Mouse (Mus musculus): ENCODE results near the gene Dda1. TPM values are rescaled to one million over a fixed set of nuclear protein-coding genes. Genes with fewer than 3 reads are reported as not detected.
"Not testable (repeated sequence)": the region's sequence is repeated elsewhere in the genome, so short reads cannot be mapped to it uniquely, and the experiment has no call there.

Gene Dda1
- polyA plus RNA-seq, 1 experiment from 2014 or later: 85.4 TPM

DNA sequence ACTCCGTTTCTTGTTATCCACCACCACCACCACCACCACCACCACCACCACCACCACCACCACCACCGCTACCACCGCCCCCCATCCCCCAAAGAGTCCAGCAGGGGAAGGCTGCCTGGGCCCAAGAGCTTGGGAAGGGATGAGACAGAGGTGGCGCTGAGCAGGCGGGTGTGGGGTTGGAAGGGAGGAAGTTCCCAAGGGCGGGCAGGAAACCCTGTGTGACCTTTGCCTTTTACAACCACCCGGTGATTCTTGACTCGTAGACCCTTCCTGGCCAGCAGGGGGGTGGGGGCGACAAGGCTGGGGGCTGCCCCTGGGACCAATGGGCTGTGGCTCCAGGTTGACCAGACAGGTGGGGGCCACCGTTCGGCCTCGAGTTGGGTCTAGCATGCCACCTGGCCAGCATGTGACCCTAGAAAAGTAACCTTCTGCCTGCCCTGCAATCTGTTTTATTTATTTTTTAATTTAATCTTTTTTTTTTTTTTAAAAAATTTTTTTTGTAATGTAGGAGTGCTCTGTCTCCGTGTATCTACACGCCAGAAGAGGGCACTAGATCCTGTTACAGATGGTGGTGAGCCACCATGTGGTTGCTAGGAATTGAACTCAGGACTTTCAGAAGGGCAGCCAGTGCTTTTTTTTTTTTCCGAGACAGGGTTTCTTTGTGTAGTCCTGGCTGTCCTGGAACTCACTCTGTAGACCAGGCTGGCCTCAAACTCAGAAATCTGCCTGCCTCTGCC lies 44.2 kb downstream of the Dda1 start:
- Histone ChIP-seq H3K27ac (ENCODE audit: poor library complexity, severe bottlenecking) (peak overlapping the region; percentile 45), H3K27me3 (replicated peaks) (peaks cover 40% of the 10 kb centered on the region), H3K9ac (no peak overlapping the region; the same call in 1 of the 2 replicates), H3K4me2 (no peak overlapping the region), H3K9me3 (replicated peaks) (no peaks in the 10 kb centered on the region), H3K4me3 (no peak overlapping the region), H3K36me3 (no peaks in the 10 kb centered on the region), H3K4me1 (replicated peaks) (peaks cover 8% of the 10 kb centered on the region)
- ATAC-seq (ENCODE audit: insufficient number of reproducible peaks, low FRiP score): peak; percentile 8; the same call in 1 of the 2 replicates
- WGBS: 58% methylated on average over 15 of the region's 15 CpGs

DNA sequence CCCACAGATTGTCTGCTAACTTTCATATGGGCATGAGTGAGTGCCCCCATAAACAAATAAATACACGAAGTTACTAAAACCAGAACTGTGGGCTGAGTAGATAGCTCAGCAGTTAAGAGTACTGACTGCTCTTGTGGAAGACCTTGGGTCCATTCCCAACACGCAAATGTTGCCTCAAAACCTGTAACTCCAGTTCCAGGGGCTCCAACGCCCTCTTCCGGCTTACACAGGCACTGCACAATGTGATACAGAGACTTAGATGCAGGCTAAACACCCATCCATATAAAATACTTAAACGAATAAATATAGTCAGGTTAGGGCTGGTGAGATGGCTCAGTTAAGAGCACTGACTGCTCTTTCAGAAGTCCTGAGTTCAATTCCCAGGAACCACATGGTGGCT lies 46.0 kb downstream of the Dda1 start:
- no peak for ATAC-seq (ENCODE audit: insufficient number of reproducible peaks, low FRiP score)
- no peak overlapping the region for H3K4me2 ChIP-seq
- H3K36me3 ChIP-seq: no peaks in the 10 kb centered on the region
- peaks cover 5% of the 10 kb centered on the region for H3K4me1 ChIP-seq (replicated peaks)
- 64% methylated on average over 5 of the region's 5 CpGs for WGBS
- no peak overlapping the region for H3K4me3 ChIP-seq
- H3K27me3 ChIP-seq (replicated peaks): peaks cover 24% of the 10 kb centered on the region
- H3K27ac ChIP-seq (ENCODE audit: poor library complexity, severe bottlenecking): no peak overlapping the region
- no peak overlapping the region for H3K9ac ChIP-seq
- H3K9me3 ChIP-seq (replicated peaks): no peaks in the 10 kb centered on the region

DNA sequence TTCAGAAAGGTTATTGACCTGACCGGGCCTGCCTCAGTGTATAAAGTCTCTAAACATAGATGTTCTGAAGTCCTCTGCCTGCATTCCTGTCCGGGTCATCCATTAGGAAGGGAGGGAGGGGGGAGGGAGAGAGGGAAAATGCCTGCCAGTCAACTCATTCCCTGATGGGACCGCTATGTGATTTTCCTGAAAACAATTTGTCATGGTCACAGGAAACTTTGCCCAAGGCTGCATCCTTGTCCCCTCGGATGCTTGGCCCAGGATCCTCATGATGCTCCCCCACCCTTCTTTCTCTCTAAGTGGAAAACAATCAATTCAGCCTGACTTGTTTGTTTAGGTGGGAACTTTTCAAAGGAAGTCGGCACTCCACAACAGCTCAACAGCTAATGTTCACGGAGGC lies 47.8 kb downstream of the Dda1 start:
- peaks cover 7% of the 10 kb centered on the region for H3K4me1 ChIP-seq (replicated peaks)
- ATAC-seq (ENCODE audit: insufficient number of reproducible peaks, low FRiP score): no peak
- no peaks in the 10 kb centered on the region for H3K9me3 ChIP-seq (replicated peaks)
- no peak overlapping the region for H3K9ac ChIP-seq
- peaks cover 6% of the 10 kb centered on the region for H3K27me3 ChIP-seq (replicated peaks)
- WGBS: 18% methylated on average over 6 of the region's 6 CpGs
- no peak overlapping the region for H3K4me2 ChIP-seq
- H3K27ac ChIP-seq (ENCODE audit: poor library complexity, severe bottlenecking): no peak overlapping the region
- H3K36me3 ChIP-seq: no peaks in the 10 kb centered on the region
- H3K4me3 ChIP-seq: no peak overlapping the region

DNA sequence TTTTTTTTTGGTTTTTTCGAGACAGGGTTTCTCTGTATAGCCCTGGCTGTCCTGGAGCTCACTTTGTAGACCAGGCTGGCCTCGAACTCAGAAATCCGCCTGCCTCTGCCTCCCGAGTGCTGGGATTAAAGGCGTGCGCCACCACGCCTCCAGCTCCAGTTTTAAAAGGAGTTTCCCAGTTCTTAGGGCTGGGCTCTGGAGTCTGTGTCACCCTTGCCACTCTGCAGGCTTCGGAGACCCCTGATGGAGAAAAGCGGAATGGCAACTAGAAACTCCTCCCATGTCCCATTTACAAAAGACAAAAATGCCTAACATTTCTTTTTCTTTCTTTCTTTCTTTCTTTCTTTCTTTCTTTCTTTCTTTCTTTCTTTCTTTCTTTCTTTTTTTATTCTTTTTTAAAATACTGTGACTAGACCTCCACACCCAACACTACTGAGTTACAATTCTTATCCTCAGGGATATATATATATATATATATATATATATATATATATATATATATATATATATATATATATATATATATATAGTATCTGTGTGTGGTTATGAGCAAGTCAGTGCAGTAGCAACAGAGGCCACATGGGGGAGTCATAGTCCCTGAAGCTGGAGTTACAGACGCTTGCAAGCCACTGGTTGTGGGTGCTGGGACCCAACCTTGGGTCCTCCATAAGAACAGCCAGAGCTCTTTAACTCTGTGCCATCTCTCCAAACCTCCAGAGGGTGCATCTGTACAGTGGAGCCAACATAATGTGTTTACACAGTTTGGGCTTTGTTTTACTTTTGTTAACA lies 50.2 kb downstream of the Dda1 start:
- not testable (repeated sequence) for H3K9me3 ChIP-seq (replicated peaks); H3K4me2 ChIP-seq; H3K9ac ChIP-seq; H3K4me1 ChIP-seq (replicated peaks); H3K36me3 ChIP-seq; H3K4me3 ChIP-seq; H3K27ac ChIP-seq (ENCODE audit: poor library complexity, severe bottlenecking); ATAC-seq (ENCODE audit: insufficient number of reproducible peaks, low FRiP score); H3K27me3 ChIP-seq (replicated peaks)
- 40% methylated on average over 10 of the region's 10 CpGs for WGBS

DNA sequence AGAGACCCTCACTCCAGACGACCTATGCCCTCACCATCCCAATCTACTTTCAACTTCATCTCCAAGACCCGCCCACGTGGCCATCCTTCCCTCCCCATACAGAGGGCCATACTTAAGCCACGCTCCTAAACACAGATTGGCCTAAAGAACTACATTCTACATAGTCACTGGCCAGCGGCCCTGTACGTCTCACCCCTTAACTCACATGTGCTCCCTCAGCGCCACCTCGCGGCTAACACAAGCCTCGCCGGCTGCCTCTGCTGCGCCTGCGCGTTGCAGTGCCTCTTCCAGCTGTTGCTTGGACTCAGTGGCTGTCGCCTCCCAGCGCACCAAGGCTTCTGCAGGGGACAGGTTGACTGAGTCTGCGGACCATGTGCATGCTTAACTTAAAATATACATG lies 52.6 kb downstream of the Dda1 start:
- Histone ChIP-seq H3K27me3 (replicated peaks) (peaks cover 18% of the 10 kb centered on the region), H3K4me3 (0 out of 2 replicates have a peak overlapping the region, but pooled peaks have one; percentile 2), H3K9me3 (replicated peaks) (no peaks in the 10 kb centered on the region), H3K27ac (ENCODE audit: poor library complexity, severe bottlenecking) (no peak overlapping the region), H3K9ac (no peak overlapping the region), H3K4me1 (replicated peaks) (peaks cover 24% of the 10 kb centered on the region), H3K36me3 (no peaks in the 10 kb centered on the region), H3K4me2 (peak overlapping the region; percentile 27; the same call in 1 of the 2 replicates)
- ATAC-seq (ENCODE audit: insufficient number of reproducible peaks, low FRiP score): peak; percentile 79
- WGBS: 2% methylated on average over 17 of the region's 17 CpGs

DNA sequence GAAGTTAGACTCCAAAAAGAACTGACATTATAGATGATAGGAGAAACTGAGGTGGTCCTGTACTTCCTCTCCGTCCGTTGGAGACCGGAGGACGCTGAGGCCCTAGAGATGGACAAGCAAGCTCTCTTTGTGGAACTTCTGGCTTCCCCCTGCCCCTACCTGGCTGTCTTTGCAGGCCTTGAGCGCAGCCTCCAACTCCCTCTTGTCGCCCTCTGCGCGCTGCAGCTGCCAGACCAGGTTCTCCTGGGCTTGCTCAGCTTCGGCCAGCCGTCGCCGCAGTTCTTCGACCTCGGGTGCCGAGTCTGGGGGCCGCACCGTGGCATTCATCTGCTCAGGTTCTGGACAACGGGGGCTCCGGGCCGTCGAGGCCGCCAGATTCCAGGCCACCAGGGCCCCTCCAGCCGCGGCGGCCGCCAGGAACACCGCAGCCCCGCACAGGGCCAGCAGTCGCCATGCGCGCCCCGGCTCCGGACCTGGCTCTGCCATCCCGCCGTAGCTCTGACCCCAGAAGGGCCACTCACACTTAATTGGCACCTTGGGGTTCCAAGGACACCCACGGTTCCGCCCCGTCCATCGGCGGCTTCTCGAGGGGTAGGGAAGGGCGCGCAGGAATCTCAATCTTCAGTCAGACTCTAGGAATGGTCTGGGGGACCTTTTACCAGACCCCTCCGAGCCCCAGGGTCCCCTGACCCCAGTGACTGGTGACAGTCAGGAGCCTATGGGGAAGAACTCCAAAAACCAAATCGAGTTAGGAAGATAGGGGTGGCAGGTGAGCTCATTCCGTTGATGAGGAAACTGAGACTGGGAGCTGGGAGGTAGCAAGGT lies 56.4 kb downstream of the Dda1 start, which contains the start of gene Ccdc194:
Ccdc194 (minus strand) TSS at position 486 of the 825 bp plus-strand sequence.
- Histone ChIP-seq H3K27ac (ENCODE audit: poor library complexity, severe bottlenecking) (peak within 1 kb of the TSS; percentile 86), H3K36me3 (no peaks in the 10 kb centered on the region), H3K27me3 (replicated peaks) (peaks cover 18% of the 10 kb centered on the region), H3K4me1 (replicated peaks) (peaks cover 46% of the 10 kb centered on the region), H3K9me3 (replicated peaks) (no peaks in the 10 kb centered on the region), H3K9ac (peak within 1 kb of the TSS; percentile 61), H3K4me3 (peak within 1 kb of the TSS; percentile 29), H3K4me2 (peak within 1 kb of the TSS; percentile 62)
- ATAC-seq (ENCODE audit: insufficient number of reproducible peaks, low FRiP score): no peak
- 10% methylated on average over 46 of the region's 46 CpGs for WGBS

Other genes starting within 250 kb of the Dda1 start
- gene Myo9b, start 196.5 kb upstream of the Dda1 start, polyA plus RNA-seq (2016; fragmentation: Nextera tagmentation; extraction: Ambion mirVana): 28.1 and 29.1 TPM in 2 replicates
- gene Haus8, start 196.3 kb upstream of the Dda1 start, polyA plus RNA-seq (2016; fragmentation: Nextera tagmentation; extraction: Ambion mirVana): 131 and 132 TPM in 2 replicates
- 68.6 and 69.9 TPM in 2 replicates for gene Use1, start 102.4 kb upstream of the Dda1 start, polyA plus RNA-seq (2016; fragmentation: Nextera tagmentation; extraction: Ambion mirVana)
- 5.5 and 5.7 TPM in 2 replicates for gene Ocel1, start 97.9 kb upstream of the Dda1 start, polyA plus RNA-seq (2016; fragmentation: Nextera tagmentation; extraction: Ambion mirVana)
- gene Nr2f6, start 87.2 kb upstream of the Dda1 start, polyA plus RNA-seq (2016; fragmentation: Nextera tagmentation; extraction: Ambion mirVana): 63.6 and 64.3 TPM in 2 replicates
- 4.8 and 6.1 TPM in 2 replicates for gene Ushbp1, start 73.4 kb upstream of the Dda1 start, polyA plus RNA-seq (2016; fragmentation: Nextera tagmentation; extraction: Ambion mirVana)
- gene Babam1, start 72.3 kb upstream of the Dda1 start, polyA plus RNA-seq (2016; fragmentation: Nextera tagmentation; extraction: Ambion mirVana): 77.6 and 94.2 TPM in 2 replicates
- gene Ankle1, start 63.2 kb upstream of the Dda1 start, polyA plus RNA-seq (2016; fragmentation: Nextera tagmentation; extraction: Ambion mirVana): 28.8 and 30.2 TPM in 2 replicates
- 35.4 and 36.7 TPM in 2 replicates for gene Abhd8, start 5.5 kb upstream of the Dda1 start, polyA plus RNA-seq (2016; fragmentation: Nextera tagmentation; extraction: Ambion mirVana)
- gene Mrpl34, start 4.2 kb upstream of the Dda1 start, polyA plus RNA-seq (2016; fragmentation: Nextera tagmentation; extraction: Ambion mirVana): 172 and 175 TPM in 2 replicates
- gene Ano8, start 16.8 kb downstream of the Dda1 start, polyA plus RNA-seq (2016; fragmentation: Nextera tagmentation; extraction: Ambion mirVana): 2.7 and 3.8 TPM in 2 replicates
- gene Gtpbp3, start 18.9 kb downstream of the Dda1 start, polyA plus RNA-seq (2016; fragmentation: Nextera tagmentation; extraction: Ambion mirVana): 11.6 and 12.8 TPM in 2 replicates
- 184 and 202 TPM in 2 replicates for gene Plvap, start 42.6 kb downstream of the Dda1 start, polyA plus RNA-seq (2016; fragmentation: Nextera tagmentation; extraction: Ambion mirVana)
- 0.83 and 1.4 TPM in 2 replicates for gene Ccdc194, start 56.5 kb downstream of the Dda1 start, polyA plus RNA-seq (2016; fragmentation: Nextera tagmentation; extraction: Ambion mirVana)
- 25.6 and 28.8 TPM in 2 replicates for gene Bst2, start 68.3 kb downstream of the Dda1 start, polyA plus RNA-seq (2016; fragmentation: Nextera tagmentation; extraction: Ambion mirVana)
- gene Mvb12a, start 73.7 kb downstream of the Dda1 start, polyA plus RNA-seq (2016; fragmentation: Nextera tagmentation; extraction: Ambion mirVana): 51.8 and 53.4 TPM in 2 replicates
- 0.28 and 0.58 TPM in 2 replicates for gene Tmem221, start 89.7 kb downstream of the Dda1 start, polyA plus RNA-seq (2016; fragmentation: Nextera tagmentation; extraction: Ambion mirVana)
- not detected in 2 replicates for gene Nxnl1, start 97.4 kb downstream of the Dda1 start, polyA plus RNA-seq (2016; fragmentation: Nextera tagmentation; extraction: Ambion mirVana)
- gene Slc27a1, start 99.7 kb downstream of the Dda1 start, polyA plus RNA-seq (2016; fragmentation: Nextera tagmentation; extraction: Ambion mirVana): 21.2 and 22.6 TPM in 2 replicates
- 178 and 179 TPM in 2 replicates for gene Pgls, start 123.0 kb downstream of the Dda1 start, polyA plus RNA-seq (2016; fragmentation: Nextera tagmentation; extraction: Ambion mirVana)
- 2.2 and 2.4 TPM in 2 replicates for gene Fam129c, start 128.4 kb downstream of the Dda1 start, polyA plus RNA-seq (2016; fragmentation: Nextera tagmentation; extraction: Ambion mirVana)
- gene Colgalt1, start 141.8 kb downstream of the Dda1 start, polyA plus RNA-seq (2016; fragmentation: Nextera tagmentation; extraction: Ambion mirVana): 60.7 and 61.4 TPM in 2 replicates
- 0.47 and 0.64 TPM in 2 replicates for gene Unc13a, start 202.6 kb downstream of the Dda1 start, polyA plus RNA-seq (2016; fragmentation: Nextera tagmentation; extraction: Ambion mirVana)
- 10.6 and 11.8 TPM in 2 replicates for gene Jak3, start 207.1 kb downstream of the Dda1 start, polyA plus RNA-seq (2016; fragmentation: Nextera tagmentation; extraction: Ambion mirVana)
- 2.0 and 2.4 TPM in 2 replicates for gene Insl3, start 220.0 kb downstream of the Dda1 start, polyA plus RNA-seq (2016; fragmentation: Nextera tagmentation; extraction: Ambion mirVana)
- gene B3gnt3, start 232.6 kb downstream of the Dda1 start, polyA plus RNA-seq (2016; fragmentation: Nextera tagmentation; extraction: Ambion mirVana): 3.4 and 3.7 TPM in 2 replicates